Mouse (Mus musculus) testis, adult 2 months (tissue): ENCODE measurements around the gene Atraid. TPM values are rescaled to one million over a fixed set of nuclear protein-coding genes. Genes with fewer than 3 reads are reported as not detected.

Experiments used
- H3K27ac ChIP-seq: fragments of 200-500 bp; 2 replicates; pipeline ENCODE4 v1.5.1; 2012; ENCODE audit warnings: low read depth, low read length; ENCODE audit not compliant: control insufficient read depth, insufficient read depth
- H3K27me3 ChIP-seq: fragments of 200-500 bp; 2 replicates; pipeline ENCODE4 v1.6.1; 2012; ENCODE audit warnings: mild to moderate bottlenecking, low read length, moderate library complexity; ENCODE audit not compliant: control insufficient read depth, insufficient read depth
- H3K36me3 ChIP-seq: fragments of 200-500 bp; 2 replicates; pipeline ENCODE4 v1.6.1; 2012; ENCODE audit warnings: mild to moderate bottlenecking, low read length; ENCODE audit not compliant: control insufficient read depth, insufficient read depth
- H3K4me1 ChIP-seq: fragments of 200-500 bp; 2 replicates; pipeline ENCODE4 v1.6.1; 2012; ENCODE audit warnings: low read length; ENCODE audit not compliant: control insufficient read depth, insufficient read depth
- H3K4me3 ChIP-seq: fragments of 200-500 bp; 2 replicates; pipeline ENCODE4 v1.5.1; 2012; ENCODE audit warnings: low read depth, mild to moderate bottlenecking, low read length, moderate library complexity, mixed read lengths; ENCODE audit not compliant: control insufficient read depth
- CTCF ChIP-seq: fragments of 200-500 bp; IDR thresholded peaks from 2 replicates; pipeline ENCODE4 v1.5.1; 2012; ENCODE audit warnings: low read depth, mild to moderate bottlenecking, inconsistent platforms, low read length, moderate library complexity; ENCODE audit not compliant: control insufficient read depth, insufficient read depth, insufficient replicate concordance
- POLR2A ChIP-seq: fragments of 200-500 bp; IDR thresholded peaks from 2 replicates; pipeline ENCODE4 v1.6.1; 2012; ENCODE audit warnings: low read depth, mild to moderate bottlenecking, inconsistent platforms, low read length, moderate library complexity; ENCODE audit not compliant: control insufficient read depth
- polyA plus RNA-seq: library from polyadenylated mRNA; depleted of rRNA; stranded (reverse); fragments of >200 nt; gene quantifications from 2 replicates; pipeline ENCODE4 v1.2.3, GENCODE M21; 2012

Atraid gene
- polyA plus RNA-seq, 1 experiment, result 47.7 TPM

GRCm38 (mm10) chr5:31055216-31056140, 7.4 kb downstream of the Atraid start:
- H3K4me1 ChIP-seq, result peaks cover 12% of the 10 kb centered on the region
- peak overlapping the region; percentile 52 for H3K27ac ChIP-seq
- no peaks in the 10 kb centered on the region for H3K36me3 ChIP-seq
- H3K4me3 ChIP-seq, result peak overlapping the region; percentile 65
- TF ChIP-seq CTCF, result no peak
- no peak for TF ChIP-seq POLR2A
- no peaks in the 10 kb centered on the region for H3K27me3 ChIP-seq

GRCm38 (mm10) chr5:31069810-31070209, 21.7 kb downstream of the Atraid start:
- H3K4me1 ChIP-seq, result no peaks in the 10 kb centered on the region
- H3K36me3 ChIP-seq, result no peaks in the 10 kb centered on the region
- no peaks in the 10 kb centered on the region for H3K27me3 ChIP-seq
- H3K4me3 ChIP-seq, result no peak overlapping the region
- TF ChIP-seq POLR2A (no peak), CTCF (no peak)
- no peak overlapping the region for H3K27ac ChIP-seq

DNA sequence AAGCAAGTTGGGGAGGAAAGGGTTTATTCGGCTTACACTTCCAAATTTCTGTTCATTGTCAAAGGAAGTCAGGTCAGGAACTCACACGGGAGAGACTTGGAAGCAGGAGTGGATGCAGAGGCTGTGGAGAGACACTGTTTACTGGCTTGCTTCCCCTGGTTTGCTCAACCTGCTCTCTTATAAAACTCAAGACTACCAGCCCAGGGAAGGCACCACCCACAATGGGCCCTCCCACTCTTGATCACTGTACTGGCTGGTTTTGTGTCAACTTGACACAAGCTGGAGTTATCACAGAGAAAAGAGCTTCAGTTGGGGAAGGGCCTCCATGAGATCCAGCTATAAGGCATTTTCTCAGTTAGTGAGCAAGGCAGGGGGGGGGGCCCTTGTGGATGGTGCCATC, 22.9 kb downstream of the Atraid start:
- TF ChIP-seq CTCF, result no peak
- H3K27ac ChIP-seq, result no peak overlapping the region
- no peak overlapping the region for H3K4me3 ChIP-seq
- no peaks in the 10 kb centered on the region for H3K27me3 ChIP-seq
- peaks cover 2% of the 10 kb centered on the region; the same call in 1 of the 2 replicates for H3K4me1 ChIP-seq
- no peaks in the 10 kb centered on the region for H3K36me3 ChIP-seq

- H3K27me3 ChIP-seq, result no peaks in the 10 kb centered on the region
- no peak for TF ChIP-seq POLR2A
- TF ChIP-seq CTCF, result no peak
- H3K36me3 ChIP-seq, result no peaks in the 10 kb centered on the region
- H3K4me3 ChIP-seq, result no peak overlapping the region
- peaks cover 3% of the 10 kb centered on the region; the same call in 1 of the 2 replicates for H3K4me1 ChIP-seq
- no peak overlapping the region for H3K27ac ChIP-seq
Observed at GRCm38 (mm10) chr5:31071821-31072220, 23.7 kb downstream of the Atraid start.

DNA sequence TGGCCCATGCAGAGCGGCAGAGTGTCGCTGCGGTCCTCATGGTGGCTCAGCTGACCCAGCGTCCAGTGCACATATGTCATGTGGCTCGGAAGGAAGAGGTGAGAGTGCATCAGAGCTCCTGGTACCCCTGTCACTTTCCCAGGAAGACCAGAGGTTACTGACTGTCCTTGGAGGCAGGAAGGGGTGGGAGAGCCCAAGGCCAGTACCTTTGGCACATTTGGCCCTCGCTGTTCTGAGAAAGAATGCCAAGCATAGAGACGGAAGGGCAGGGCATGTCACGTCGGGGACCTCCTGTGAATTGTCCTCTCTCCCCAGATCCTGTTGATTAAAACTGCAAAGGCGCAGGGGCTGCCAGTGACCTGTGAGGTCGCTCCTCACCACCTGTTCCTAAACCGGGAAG, 25.1 kb downstream of the Atraid start:
- Histone ChIP-seq H3K4me1 (peaks cover 4% of the 10 kb centered on the region; the same call in 1 of the 2 replicates), H3K27me3 (no peaks in the 10 kb centered on the region), H3K36me3 (no peaks in the 10 kb centered on the region), H3K27ac (no peak overlapping the region; the same call in 1 of the 2 replicates), H3K4me3 (no peak overlapping the region)
- TF ChIP-seq POLR2A (no peak), CTCF (no peak)

DNA sequence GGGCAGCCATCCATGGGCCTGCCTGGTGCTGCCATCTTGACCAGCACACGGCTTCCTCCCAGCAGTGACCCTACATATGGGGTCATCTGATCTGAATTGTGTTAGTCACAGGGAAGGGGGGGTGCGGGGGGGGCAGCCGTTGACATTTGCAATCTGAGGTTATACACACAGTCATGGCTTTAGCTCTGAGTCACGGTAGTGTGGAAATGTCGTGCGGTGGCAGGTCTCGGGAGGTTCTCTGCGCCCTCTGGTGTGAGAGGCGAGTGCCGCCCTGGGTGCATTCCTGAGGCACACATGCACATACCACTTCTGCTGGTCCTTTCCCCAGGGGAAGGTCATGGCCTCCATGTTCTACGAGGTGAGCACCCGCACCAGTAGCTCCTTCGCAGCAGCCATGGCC, 28.2 kb downstream of the Atraid start:
- H3K27ac ChIP-seq, result no peak overlapping the region
- H3K27me3 ChIP-seq, result no peaks in the 10 kb centered on the region
- H3K4me3 ChIP-seq, result no peak overlapping the region
- no peak for TF ChIP-seq POLR2A
- no peak for TF ChIP-seq CTCF
- H3K36me3 ChIP-seq, result no peaks in the 10 kb centered on the region
- H3K4me1 ChIP-seq, result peaks cover 4% of the 10 kb centered on the region

DNA sequence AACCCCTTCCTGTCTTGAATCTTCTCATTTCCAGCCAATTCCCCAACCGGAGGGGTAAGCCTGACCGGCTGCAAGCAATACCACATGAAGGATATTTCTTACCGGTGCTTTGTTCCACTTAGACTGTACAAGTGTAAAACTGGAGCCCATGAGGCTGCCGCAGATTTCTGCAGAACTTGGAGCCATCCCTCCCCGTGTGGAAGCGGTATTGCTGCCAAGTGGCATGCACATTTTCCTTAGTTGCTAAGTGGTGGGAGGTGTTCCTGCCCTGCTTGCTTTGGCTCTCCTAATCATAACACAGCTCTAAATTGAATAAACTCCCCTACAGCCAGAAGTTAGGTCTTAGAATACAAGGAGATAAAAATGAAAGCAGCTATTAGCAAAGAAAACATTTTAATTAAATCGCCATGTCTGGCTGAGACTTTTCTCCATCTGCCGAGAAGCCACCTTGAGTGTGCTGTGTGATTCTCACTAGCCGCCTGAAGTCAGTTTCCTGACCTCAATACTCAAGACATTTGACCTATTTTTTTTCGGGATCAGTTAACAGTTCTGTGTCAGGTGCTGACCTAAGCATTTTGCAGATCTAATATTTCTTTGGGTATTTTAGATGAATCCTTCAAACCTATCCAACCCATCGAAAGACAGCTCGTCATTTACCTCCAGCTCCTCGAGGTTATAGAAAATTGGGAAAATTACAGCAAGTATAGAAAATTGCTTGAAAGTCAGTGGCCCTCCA, 32.1 kb downstream of the Atraid start:
- H3K27me3 ChIP-seq, result no peaks in the 10 kb centered on the region
- TF ChIP-seq POLR2A (no peak), CTCF (no peak)
- no peaks in the 10 kb centered on the region for H3K36me3 ChIP-seq
- no peak overlapping the region for H3K4me3 ChIP-seq
- no peak overlapping the region for H3K27ac ChIP-seq
- peaks cover 4% of the 10 kb centered on the region for H3K4me1 ChIP-seq
